Mouse (Mus musculus) liver, adult 2 months (tissue): ENCODE data around the gene Ssc5d.

Experiments
- CTCF ChIP-seq: fragments of 200-500 bp; IDR thresholded peaks from 2 replicates; pipeline ENCODE4 v1.5.1; 2011; ENCODE audit warnings: low read depth, low read length, control low read depth
- POLR2A ChIP-seq: fragments of 200-500 bp; IDR thresholded peaks from 2 replicates; pipeline ENCODE4 v1.6.1; 2011; ENCODE audit warnings: low read length, control low read depth; ENCODE audit not compliant: insufficient read depth; ENCODE audit errors: extremely low read depth

- no peak for TF ChIP-seq CTCF
- TF ChIP-seq POLR2A, result no peak
Observed at GRCm38 (mm10) chr7:4928323-4928722, 2.7 kb downstream of the Ssc5d start.
